ENCODE assay signal across 13 mouse cellular contexts in genomic region chr1:78567421-78567820, GRCm38 (mm10). TPM values are rescaled to one million over a fixed set of nuclear protein-coding genes. Genes with fewer than 3 reads are reported as not detected.
DNase-seq lines count a peak whose midpoint lies in the region; ATAC-seq and TF ChIP-seq lines count a peak whose summit lies in the region.
"Had no signal": no experiment of that assay in that cellular context is flagged by ENCODE, and none has a peak within 500 bp of the region (broad histone marks: within the 10 kb centered on the region; RNA-seq: fewer than 3 reads in every experiment).

No protein-coding gene starts in this region.

- TF ChIP-seq POLR2A in cerebellum, adult 2 months (IDR thresholded peaks at IDR 0.05; ENCODE audit: borderline replicate concordance, insufficient read depth, low read length), result no peak
- TF ChIP-seq POLR2A in limb, embryonic 14.5 days (IDR thresholded peaks at IDR 0.05; ENCODE audit: borderline replicate concordance, extremely low read depth, insufficient read depth, insufficient read length), result no peak

- ATAC-seq in heart, embryonic 16.5 days (replicated peaks; ENCODE audit: extremely low read depth, insufficient read depth, low FRiP score), result no peak; the same call in 1 of the 2 replicates
- ATAC-seq in limb, embryonic 14.5 days (ENCODE audit: low FRiP score, low read depth), result no peak
- ATAC-seq: forebrain, embryonic 16.5 days; intestine, embryonic 16.5 days had no signal

- no peak overlapping the region for H3K4me3 ChIP-seq in cerebellum, adult 2 months (replicated peaks; ENCODE audit: insufficient read depth, low read depth, low read length)
- no peak overlapping the region; the same call in 1 of the 2 replicates for H3K4me3 ChIP-seq in heart, embryonic 16.5 days (ENCODE audit: low read length)
- H3K4me3 ChIP-seq in limb, embryonic 14.5 days (replicated peaks; ENCODE audit: low read length), result no peak overlapping the region
- H3K4me3 ChIP-seq: midbrain, embryonic 10.5 days had no signal

- peak overlapping the region; percentile 37; the same call in 1 of the 2 replicates for H3K4me2 ChIP-seq in heart, embryonic 16.5 days (ENCODE audit: low read depth, low read length)
- no peak overlapping the region for H3K4me2 ChIP-seq in limb, embryonic 14.5 days (replicated peaks; ENCODE audit: low read depth, low read length, severe bottlenecking)
- H3K4me2 ChIP-seq: liver, embryonic 11.5 days had no signal

- peaks cover 12% of the 10 kb centered on the region for H3K4me1 ChIP-seq in cerebellum, adult 2 months (ENCODE audit: control insufficient read depth, insufficient read depth, low read length)
- peaks cover 19% of the 10 kb centered on the region for H3K4me1 ChIP-seq in heart, embryonic 16.5 days (ENCODE audit: control insufficient read depth, insufficient read depth, low read length)
- peaks cover 7% of the 10 kb centered on the region; the same call in 1 of the 2 replicates for H3K4me1 ChIP-seq in limb, embryonic 14.5 days (ENCODE audit: control insufficient read depth, insufficient read depth, low read length)

- 0 out of 2 replicates have a peak overlapping the region, but pooled peaks have one; percentile 18 for H3K9ac ChIP-seq in heart, embryonic 16.5 days (ENCODE audit: low read length)
- no peak overlapping the region for H3K9ac ChIP-seq in limb, embryonic 14.5 days (ENCODE audit: low read depth, low read length, severe bottlenecking)

- peaks cover 14% of the 10 kb centered on the region for H3K9me3 ChIP-seq in heart, embryonic 16.5 days (replicated peaks; ENCODE audit: control insufficient read depth, low read length)
- peaks cover 3% of the 10 kb centered on the region; the same call in 1 of the 2 replicates for H3K9me3 ChIP-seq in limb, embryonic 14.5 days (ENCODE audit: control insufficient read depth, low read length)

- H3K27me3 ChIP-seq in cerebellum, adult 2 months (ENCODE audit: control insufficient read depth, insufficient read depth, low read length), result no peaks in the 10 kb centered on the region
- no peaks in the 10 kb centered on the region for H3K27me3 ChIP-seq in heart, embryonic 16.5 days (ENCODE audit: control insufficient read depth, insufficient read depth, low read length)
- no peaks in the 10 kb centered on the region for H3K27me3 ChIP-seq in limb, embryonic 14.5 days (ENCODE audit: control insufficient read depth, insufficient read depth, low read length)

- no peak for TF ChIP-seq CTCF in cerebellum, adult 2 months (IDR thresholded peaks at IDR 0.05; ENCODE audit: borderline replicate concordance, insufficient read depth, low read depth, low read length)

- intact Hi-C loops in heart, postnatal 14 days (cut with DNase I), result no loop called here

- H3K36me3 ChIP-seq in heart, embryonic 16.5 days (ENCODE audit: control insufficient read depth, insufficient read depth), result no peaks in the 10 kb centered on the region
- H3K36me3 ChIP-seq in limb, embryonic 14.5 days (ENCODE audit: control insufficient read depth, insufficient read depth, low read length), result no peaks in the 10 kb centered on the region
- H3K36me3 ChIP-seq: midbrain, embryonic 10.5 days had no signal

- peak overlapping the region; percentile 76; the same call in 1 of the 2 replicates for H3K27ac ChIP-seq in cerebellum, adult 2 months (ENCODE audit: insufficient read depth, low read length)
- peak overlapping the region; percentile 91 for H3K27ac ChIP-seq in heart, embryonic 16.5 days (ENCODE audit: low read length)
- H3K27ac ChIP-seq in limb, embryonic 14.5 days (replicated peaks; ENCODE audit: low read depth, low read length), result peak overlapping the region; percentile 16; the same call in 1 of the 2 replicates
- H3K27ac ChIP-seq: midbrain, embryonic 10.5 days had no signal

- DNase-seq in cerebellum, adult 2 months, result peak; percentile 29 to 30
- no peak for DNase-seq in cerebellum, postnatal 4 days (ENCODE audit: low spot score in 2 of 2)
- DNase-seq in heart, postnatal 14 days, result no peak
- peak; percentile 33 for DNase-seq in cerebellum, adult 9-11 months
- DNase-seq in limb, embryonic 14.5 days (ENCODE audit: low spot score), result no peak
- DNase-seq in testis, postnatal 14 days (ENCODE audit: low spot score), result no peak
- no peak for DNase-seq in right cerebral cortex, adult 2 months (ENCODE audit: low spot score in 2 of 2)

- 19% methylated on average over 6 of the region's 6 CpGs for WGBS in cerebellum, adult 2 months
- WGBS in heart, embryonic 16.5 days, result 17% methylated on average over 6 of the region's 6 CpGs
- WGBS in limb, embryonic 14.5 days, result 21% methylated on average over 6 of the region's 6 CpGs

RNA-seq across cellular contexts. Expression of gene BC035947, which starts 55.5 kb away (rescaled TPM):
- polyA plus RNA-seq in cerebellum, adult 2 months (2012; rRNA removed), result 1.9 and 2.6 TPM in 2 replicates
- polyA plus RNA-seq in heart, embryonic 16.5 days (2015; fragmentation: Nextera tagmentation; extraction: Ambion mirVana), result not detected in 2 replicates
- total RNA-seq in heart, postnatal 14 days (2021), result not detected
- polyA plus RNA-seq in limb, embryonic 14.5 days (2012; rRNA removed), result 0.58 and 0.72 TPM in 2 replicates
- polyA plus RNA-seq in limb, embryonic 14.5 days (2014; fragmentation: Nextera tagmentation; extraction: Ambion mirVana), result 0.06 and 0.33 TPM in 2 replicates
- total RNA-seq: gastrocnemius, postnatal 36 days had no signal
- polyA plus RNA-seq: liver, embryonic 11.5 days had no signal

RNA-seq across cellular contexts. Expression of gene Mogat1, which starts 56.6 kb away (rescaled TPM):
- 0.97 and 1.5 TPM in 2 replicates for polyA plus RNA-seq in cerebellum, adult 2 months (2012; rRNA removed)
- 0.34 TPM in 1 of 2 replicates, not detected in the other for polyA plus RNA-seq in heart, embryonic 16.5 days (2015; fragmentation: Nextera tagmentation; extraction: Ambion mirVana)
- not detected for total RNA-seq in heart, postnatal 14 days (2021)
- 0.18 and 0.41 TPM in 2 replicates for polyA plus RNA-seq in limb, embryonic 14.5 days (2012; rRNA removed)
- polyA plus RNA-seq in limb, embryonic 14.5 days (2014; fragmentation: Nextera tagmentation; extraction: Ambion mirVana), result 0.37 and 0.54 TPM in 2 replicates
- total RNA-seq: gastrocnemius, postnatal 36 days had no signal
- polyA plus RNA-seq: intestine, embryonic 16.5 days; liver, embryonic 11.5 days had no signal

Comparison
In these comparisons a context has a peak if more than half of its experiments do, and no peak if none do; other contexts are left out.
1. DNase-seq: peak in cerebellum, adult 2 months (2 of 2) and cerebellum, adult 9-11 months (single experiment); none in cerebellum, postnatal 4 days (0 of 2), heart, postnatal 14 days (0 of 2), limb, embryonic 14.5 days (single experiment), testis, postnatal 14 days (single experiment) and right cerebral cortex, adult 2 months (0 of 2).
2. H3K27ac ChIP-seq: peak in every context shown above with its lines; median percentile 91 in heart, embryonic 16.5 days; 76 in cerebellum, adult 2 months; 16 in limb, embryonic 14.5 days.